Mouse (Mus musculus) kidney, adult 9 months (tissue): ENCODE data around the gene Prcp.
A peak's percentile ranks its signal among the peaks of the same experiment; 100 is the strongest.

Experiments used
- DNase-seq: peaks from one replicate; pipeline ENCODE4 v3.0.0; 2022

The Prcp gene

DNA sequence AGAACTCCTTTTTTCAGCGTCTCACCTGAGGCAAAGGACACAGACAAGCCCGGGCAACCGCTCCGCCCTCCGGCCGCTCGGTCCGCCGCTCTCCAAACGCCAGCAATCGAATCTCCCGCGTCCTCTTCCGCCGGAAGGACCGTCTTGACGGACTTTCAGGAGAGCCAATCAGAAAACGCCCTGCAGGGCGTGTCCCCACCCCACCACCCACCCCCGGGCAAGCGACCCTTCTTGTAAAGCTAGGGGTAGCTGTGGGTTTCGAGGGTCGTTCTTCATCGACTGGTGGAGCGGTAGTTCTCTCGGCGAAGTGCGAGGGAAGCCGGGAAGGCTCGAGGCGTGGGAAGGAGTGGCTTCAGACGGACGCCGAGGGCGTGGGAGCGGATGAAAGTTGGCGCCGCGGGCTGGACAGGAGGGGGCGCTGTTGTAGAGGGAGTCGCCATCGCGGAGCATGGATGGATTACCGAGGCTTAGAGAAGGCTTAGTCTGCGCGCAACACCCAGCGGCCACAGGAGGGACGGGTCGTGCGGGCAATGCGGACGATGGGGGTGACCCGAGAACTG, at the start of gene Prcp, which contains the start of gene Ddias:
Gene Prcp, plus strand, starts transcription at position 355 of the 560 bp plus-strand sequence.
Gene Ddias, minus strand, starts transcription at position 132 of the 560 bp plus-strand sequence.
- DNase-seq: peak; percentile 94

DNA sequence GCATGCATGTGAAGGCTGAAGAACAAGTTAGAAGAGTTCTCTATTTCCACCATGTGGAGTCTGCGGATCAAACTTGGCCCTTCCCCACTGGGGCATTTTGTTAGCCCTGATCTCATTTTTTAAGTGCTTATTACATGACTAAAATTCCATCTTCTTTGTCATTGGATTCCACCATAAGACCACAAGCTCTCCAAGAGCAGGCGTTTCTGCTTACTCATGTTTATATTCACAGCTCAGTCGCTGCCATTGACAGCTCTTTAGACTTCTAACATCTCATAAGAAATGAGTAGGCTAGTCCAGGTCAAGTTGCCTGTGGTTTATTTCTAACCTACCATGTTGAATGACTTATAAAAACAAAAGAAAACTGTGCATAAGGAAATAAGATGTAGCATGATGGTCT, 48.0 kb upstream of the Prcp start:
- no peak for DNase-seq

DNA sequence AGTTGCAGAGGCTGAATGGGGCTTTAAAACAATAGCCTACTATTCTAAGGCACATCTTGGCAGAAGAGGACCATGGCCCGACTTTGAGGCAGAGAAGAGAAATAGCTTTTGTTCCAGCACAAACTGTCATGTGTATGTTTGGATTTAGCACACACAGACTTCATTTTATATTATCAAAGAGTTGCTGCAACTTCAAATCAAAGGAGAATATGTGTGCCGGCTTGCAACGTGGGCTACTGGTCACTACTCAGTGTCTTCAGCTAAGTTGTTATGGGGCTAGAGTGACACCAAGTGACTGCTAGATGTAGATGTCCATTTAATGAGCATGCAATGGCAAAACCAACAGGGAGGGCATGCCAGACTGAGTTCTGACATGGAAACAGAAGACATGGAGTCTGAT, 46.3 kb upstream of the Prcp start:
- peak; percentile 41 for DNase-seq

DNA sequence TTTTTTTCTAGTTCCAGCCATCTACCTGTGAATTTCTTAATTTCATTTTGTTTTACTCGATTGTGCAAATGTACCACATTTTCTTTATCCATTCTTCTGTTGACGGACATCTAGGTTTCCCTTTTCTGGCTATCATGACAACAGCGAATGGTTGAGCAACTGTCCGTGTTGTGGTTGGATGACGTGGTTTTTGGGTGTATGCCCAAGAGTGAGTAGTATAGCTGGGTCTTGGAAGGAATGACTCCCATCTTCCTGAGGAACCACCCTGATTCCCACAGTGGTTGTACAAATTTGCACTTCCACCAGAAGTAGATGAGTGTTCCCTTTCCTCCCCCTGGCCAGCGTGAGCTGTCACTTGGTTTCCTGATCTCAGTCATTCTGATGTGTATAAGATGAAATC, 41.9 kb upstream of the Prcp start:
- DNase-seq: no peak

DNA sequence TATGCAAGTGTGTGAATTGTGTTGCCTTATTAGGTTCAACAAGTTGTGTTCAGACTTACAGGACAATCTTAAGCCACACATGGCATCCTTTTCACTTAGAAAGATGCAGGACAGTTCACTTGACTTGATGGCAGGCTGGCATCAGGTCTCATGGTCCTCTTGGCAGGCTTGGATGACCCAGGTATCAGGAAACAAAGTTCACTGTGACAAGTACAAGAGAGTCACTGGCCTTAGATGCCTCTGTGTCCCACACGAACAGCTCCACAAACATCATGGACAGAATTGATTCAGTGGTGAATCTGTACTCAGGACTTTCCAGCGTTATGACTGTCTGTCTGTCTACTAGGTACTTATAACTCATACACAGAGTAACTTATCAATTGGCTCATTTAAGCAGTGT, 39.9 kb upstream of the Prcp start:
- no peak for DNase-seq

DNA sequence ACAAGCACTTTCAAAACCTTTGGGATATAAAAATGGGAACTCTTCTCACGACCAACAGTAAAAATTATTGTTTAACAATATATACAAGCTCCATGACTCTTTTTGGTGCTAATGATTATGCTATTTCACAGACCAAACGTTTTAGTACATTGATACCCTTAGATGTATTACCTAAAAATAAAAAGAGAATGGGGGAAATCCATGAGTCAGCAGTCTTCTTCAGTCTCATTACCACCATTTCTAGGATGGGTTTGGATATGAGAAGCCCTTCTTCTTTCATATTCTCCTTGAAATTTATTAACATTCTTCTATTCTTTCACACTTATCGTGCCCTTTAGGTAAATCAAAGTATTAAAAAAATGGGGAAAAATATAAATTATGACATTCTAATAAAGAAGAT, 37.8 kb upstream of the Prcp start:
- DNase-seq: no peak

DNA sequence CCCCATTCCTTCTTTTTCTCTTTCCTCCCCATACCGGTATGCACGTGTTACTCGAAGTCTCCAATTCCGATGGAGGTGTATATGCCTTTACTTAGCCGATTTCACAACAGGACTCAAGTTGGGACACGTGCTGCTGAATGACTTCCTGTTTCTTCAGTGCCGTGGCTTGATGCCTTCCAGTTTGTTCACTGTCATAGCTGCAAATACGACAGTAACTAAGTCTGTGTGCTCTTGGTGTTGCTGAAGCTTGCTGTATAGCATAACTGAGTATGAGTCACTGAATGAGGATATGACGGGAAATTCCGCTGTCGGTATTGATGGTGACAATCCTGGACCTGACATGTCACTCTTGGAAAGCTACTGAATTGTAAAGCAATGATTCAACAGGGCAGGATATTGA, 37.0 kb upstream of the Prcp start:
- DNase-seq: no peak

DNA sequence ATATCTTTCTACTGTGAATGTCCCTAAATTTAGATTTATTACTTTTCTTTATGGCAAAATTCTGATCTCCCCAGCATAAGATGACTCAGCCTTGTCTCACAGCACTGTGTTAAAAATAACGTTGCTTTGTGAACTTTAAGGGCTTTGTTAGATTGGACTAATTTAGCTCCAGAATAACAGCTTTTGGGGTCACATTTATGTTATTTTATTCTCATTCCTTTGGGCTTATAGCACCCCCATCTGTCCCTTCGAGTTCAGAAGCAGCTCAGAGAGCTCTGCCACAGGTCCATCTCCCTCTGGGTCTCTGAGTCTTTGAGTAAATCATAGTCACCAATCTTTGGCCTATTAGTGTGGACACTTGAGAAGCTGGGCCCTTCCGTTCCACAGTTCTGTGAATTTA, 36.4 kb upstream of the Prcp start:
- no peak for DNase-seq

DNA sequence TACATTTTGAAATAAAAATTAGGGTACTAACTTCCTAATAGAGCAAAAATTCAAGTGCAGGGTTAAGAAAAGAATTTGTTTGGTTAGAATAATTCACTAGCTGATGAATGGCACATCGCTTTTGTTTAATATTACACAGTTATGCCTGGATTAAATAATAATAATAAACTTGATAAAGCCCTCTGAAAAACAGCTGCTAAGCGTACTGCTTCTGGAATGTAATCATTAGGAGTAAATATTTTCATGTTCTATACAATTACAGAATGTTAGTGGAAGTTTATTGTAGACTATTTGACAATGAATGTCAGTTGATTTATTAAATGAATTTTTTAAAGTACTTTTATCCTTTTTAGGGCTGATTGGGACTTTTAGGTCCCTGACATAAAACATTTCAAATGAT, 32.0 kb upstream of the Prcp start:
- no peak for DNase-seq

DNA sequence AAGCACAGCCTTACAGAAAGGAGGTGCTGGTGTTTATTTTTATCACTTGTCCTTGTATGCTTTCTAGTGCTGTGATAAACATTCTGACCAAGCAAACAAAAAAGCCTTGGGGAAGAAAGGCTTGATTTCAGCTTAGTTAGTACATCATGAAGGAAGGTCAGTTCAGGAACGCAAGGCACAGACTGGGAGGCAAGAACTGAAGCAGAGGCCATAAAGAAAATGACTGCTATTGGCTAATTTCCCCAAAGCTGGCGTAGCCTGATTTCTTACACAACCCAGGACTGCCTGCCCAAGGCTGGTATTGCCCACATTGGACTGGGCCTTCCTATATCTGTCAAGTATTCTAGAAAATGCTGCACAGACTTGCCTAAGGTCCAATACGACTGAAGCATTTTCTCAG, 26.0 kb upstream of the Prcp start:
- DNase-seq: no peak

DNA sequence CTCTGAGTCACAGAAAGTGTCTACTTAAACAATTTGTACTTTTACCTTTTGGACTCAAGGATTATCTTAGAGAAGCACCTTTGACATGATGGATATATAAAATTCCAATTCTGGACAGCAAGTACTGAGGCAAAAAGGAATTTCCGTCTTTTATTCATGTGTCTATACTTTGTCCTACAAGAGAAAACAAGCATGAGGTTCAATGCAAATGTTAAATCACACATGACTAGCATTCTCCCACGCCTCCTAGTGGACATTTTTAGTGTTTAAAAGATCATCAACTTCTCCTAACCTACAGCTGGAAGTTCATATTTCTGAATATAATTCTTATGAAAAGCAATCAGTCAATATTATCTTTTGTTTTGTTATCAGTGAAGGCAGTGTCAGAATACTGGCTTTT, 7.7 kb upstream of the Prcp start:
- DNase-seq: peak; percentile 45

DNA sequence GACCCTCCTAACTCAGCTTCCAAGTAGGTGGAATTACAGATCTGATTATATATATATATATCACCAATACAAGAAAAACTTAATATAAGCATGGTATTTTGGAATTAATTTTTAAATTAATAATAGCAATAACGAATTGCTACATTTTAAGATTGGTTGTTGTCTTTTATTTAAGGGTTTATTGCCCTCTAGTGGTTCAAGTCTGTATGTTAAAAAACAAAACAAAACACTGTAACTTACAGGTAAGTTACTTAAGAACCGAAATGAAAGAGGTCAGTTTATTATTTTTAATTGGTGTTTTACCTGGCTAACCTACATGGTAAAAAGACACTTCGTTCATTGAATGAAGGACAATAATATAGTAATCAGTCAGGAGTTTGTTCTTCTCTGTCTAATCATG, 4.1 kb upstream of the Prcp start:
- DNase-seq: peak; percentile 19

DNA sequence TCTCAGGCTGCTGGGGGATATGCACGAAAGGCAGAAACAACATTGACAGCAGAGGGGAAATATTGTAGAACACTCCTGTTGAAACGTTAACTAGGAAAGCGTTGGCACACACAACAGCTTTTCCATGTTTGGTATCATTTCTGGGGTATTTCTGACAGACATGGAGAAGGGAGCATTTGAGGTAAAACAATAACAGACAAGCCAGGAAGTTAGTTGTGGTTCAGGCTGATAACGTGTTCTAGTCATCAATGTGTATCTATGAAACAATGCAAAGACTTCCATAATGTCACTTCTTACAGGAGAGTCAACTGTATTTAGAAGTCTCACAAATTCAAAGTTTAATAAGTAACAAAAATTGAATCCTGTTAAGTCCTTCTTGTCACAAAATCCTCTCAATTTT, 2.7 kb upstream of the Prcp start:
- DNase-seq: no peak

DNA sequence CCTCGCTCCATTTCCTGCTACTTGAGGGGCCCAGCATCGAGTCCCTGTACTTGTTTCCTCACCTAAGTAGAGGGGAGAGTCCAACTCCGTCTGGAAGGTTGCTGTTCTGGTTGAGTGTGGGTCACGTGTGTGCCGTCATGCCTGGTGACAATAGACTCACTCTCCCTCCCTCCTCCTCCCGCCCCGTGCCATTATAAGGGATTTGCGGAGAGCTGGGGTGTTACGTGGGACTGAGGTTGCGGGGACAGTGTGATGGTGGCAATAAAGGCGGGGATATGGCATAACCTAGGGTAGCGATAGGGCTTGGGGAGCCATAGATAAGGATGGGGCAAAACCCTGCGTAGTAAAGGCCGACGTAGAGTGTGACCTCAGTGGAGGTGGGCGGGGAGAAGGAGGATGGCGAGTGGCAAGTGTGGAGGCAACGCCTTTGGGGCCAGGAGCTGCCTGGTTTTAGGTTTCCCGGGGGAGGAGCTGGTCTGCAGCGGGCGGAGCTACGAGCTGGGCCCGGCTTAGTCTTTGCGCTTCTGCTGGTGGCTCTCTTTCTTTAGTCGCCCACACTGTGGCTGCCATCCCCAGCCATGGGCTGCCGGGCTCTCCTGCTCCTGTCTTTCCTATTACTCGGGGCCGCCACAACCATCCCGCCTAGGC, 615 bp downstream of the Prcp start:
- peak; percentile 94 for DNase-seq

DNA sequence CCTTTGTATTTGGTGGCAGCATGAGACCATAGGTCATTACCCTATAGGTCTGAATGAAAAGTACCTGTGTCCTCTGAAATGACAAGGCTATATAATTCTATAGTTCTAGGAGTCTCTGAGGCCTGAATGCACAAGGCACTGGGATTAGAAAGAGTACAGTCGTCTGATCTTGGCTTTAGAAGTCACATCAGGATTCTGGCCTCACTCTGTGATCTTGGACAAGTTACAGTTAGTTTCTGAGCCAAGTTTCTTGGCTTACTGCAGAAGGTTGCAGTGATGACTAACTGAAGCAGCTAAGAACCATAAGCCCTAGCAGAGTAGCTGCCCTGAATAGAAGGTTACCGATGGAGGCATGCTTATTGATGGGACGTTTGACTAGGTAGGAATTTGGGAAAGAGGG, 1.8 kb downstream of the Prcp start:
- DNase-seq: peak; percentile 70

DNA sequence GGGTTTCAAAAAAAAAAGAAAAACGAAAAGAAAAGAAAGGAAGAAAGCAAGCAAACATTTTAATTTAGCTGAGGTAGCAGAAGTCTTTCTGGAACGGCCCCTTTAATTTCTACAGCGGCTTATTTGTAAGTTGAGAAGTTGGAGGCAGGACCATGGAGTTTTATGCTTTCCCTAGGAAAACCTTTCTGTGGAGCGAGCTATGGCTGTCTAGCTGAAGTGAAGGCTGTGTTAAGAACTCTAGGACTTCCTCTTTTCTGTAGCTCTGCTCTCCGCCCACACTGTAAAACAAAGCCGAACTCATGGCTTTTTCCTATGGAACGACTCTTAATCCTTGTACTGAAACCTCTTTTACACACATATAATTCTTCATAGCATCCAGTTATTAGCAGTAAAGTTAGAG, 2.3 kb downstream of the Prcp start:
- DNase-seq: peak; percentile 24

DNA sequence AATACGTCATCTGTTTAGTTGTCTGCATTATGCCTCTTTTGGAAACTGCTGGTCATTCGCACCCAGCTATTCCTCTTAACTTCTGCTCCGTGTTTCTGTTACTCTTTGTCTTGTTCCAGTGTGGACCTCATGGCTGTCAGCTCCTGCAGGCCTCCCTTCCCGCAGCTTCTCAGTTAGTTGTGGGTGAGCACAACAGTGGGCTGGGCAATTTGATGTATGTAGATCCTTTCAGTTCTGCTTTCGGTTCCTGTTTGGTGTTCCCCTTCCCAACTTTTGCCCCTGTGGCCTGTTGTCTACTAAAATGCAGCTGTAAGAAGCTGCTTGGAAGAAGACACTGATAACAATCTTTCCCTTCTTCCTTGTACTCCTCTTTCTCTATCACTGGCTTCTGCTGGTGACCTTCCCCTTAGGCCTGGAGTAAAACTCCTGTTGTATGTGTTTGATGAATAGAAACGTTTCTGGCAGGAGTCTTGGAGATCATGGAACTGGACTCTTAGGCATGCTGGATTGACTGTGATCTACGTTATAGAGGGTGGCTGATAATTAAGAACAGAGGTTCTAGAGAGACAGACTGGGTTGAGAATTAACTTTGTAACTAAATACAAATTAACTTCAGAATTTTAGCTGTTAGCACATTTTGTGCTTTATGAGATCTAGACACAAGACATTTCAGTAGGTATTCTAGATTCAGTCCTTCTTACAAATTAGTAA, 4.5 kb downstream of the Prcp start:
- DNase-seq: peak; percentile 80

DNA sequence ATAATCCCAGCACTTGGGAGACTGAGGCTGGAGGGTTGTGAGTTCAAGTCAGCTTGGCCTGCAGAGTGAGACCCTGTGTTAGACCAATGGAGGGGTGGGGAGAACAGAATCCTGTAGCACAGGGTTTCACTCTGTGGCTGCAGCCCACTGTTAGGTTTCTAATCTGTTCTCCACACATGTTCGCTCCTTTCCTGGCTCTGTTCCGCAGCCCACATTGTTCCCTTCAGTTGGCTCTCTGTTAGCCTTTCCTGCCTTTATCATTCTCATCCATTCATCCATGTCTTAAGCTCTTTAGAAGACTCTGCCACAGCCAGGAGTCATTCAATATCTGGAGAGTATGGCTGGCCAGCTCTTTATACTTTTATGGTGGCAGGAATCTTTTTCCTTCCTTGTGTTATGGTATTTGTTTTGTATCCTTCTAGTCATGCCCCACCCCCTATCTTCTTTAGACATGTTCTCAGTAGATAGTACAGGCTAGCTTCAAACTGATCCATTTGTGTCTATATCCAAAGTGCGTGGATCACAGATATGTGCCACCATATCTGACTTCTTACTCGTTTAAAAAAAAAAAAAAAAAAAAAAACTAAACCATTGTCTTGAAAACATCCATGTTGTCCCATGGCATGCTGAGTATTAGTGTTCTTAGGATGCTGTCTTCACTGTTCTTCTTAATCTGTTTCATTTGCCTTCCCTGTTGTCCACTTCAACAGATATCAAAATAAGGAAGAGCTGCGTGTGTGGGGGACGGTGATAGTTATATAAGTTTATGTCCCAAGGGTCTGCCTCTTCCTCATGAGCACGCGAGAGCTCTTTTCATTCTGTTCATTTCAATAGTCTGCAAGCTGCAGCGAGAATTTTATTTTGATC, 9.8 kb downstream of the Prcp start:
- DNase-seq: no peak

DNA sequence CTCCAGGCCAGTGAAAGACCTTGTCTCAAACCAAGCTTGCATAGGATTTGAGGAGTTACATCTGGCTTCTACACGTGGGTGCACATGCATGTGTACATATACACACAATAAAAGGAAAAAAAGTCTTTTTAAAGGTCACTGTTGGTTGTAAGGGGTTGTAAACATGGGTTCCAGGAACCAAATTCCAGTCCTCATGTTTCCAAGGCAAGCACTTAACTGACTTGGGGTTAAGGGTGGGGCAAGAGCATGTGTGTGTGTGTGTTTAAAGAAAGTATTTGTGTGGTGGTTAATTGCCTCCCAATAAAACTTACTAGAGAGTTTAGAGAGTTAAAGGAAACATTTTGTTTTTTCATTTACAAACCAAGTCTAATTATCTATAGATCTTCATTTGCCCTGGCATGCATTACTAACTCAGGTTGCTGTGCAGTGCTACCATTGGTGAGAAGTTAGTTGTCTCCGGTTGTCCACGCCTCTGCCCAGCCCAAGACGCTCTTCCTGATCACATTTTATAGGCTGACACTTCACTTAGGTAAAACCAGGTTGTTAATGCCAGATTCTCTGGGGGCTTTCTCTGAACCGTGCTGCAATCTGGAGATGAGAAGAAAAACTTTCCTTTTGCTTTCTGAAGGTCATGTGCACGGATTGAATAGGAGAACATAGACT, 10.9 kb downstream of the Prcp start:
- no peak for DNase-seq

DNA sequence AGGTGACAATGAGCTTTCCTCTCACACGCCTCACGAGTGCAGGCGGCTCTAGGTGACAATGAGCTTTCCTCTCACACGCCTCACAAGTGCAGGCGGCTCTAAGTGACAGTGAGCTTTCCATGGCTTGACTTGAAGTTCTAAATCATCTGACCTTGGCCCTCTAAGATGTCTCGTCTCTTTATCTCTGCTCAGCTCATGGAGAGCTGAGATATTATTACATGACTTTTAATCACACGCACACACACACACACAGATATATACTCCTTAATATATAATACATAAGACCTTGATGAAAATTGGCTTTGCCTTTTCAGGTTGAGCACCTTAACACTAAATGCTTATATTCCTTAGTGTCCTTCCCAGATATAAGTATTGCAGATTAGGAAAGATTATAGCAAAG, 12.5 kb downstream of the Prcp start:
- DNase-seq: no peak

DNA sequence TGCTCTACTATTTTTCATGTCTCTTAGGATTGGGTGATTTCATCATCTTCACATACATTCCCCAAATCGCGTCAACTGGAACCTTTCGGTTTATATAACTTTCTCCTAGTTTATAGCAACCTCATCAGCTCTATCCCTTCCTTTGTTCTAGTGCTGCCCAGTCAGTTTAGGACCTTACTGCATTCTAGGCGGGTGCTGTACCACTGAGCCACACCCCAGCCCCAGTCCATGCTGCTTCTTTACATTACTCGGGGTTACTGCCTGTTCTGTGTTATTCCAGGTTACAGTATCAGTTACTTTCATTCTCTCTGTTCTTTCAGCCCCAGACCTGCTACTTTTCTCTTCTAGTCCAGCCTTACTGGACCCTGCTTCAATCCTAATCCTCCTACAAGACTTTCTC, 13.0 kb downstream of the Prcp start:
- DNase-seq: no peak

DNA sequence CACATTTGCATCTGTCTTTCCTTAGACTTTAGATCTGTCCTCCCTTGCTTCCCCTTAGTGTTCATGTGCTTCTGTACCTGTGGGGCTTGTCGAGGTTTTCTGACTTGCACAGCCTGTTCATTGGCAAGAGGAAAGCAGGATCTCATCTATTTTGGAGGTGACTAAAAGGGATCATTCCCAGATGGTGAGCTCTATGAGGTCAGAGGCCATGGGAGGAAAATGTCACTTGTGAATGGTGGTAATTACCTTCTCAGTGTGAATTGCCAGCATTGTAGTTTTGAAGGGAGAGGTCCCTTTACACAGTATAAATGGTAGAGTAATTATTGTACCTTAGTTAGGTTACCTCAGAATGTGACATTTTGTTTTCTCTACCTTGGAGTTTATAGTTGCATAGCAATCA, 15.9 kb downstream of the Prcp start:
- DNase-seq: no peak

DNA sequence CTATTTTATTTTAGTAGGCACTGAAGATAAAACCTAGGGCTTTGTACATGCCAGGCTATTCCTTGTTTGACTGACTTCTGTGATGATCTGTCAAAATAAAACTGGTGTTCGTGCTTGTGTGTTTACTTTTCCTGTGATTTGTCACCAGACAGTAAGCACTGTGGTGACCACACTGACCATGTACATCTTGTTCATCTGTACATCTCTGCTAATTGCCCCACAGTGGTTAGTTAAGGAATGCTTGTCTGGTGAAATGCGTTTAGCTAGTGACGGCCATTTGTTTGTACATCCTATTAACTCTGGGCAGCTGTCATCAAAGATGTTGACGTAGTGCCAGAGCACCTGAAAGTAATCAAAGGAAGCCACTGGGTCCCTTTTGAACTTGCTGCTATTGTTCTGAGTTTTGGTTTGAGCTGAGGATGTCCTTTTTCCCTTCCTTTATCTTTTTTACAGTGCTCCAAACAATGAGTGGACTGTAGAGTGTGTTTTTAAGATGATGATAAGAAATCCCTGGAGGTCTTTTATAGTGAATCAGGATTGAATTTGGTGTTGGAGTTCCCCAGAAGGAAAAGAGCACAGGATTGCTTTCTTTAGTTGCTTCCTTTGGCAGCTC, 16.5 kb downstream of the Prcp start:
- no peak for DNase-seq
